Mouse (Mus musculus): ENCODE results near the gene Ahsa2. TPM values are rescaled to one million over a fixed set of nuclear protein-coding genes. Genes with fewer than 3 reads are reported as not detected.
A peak's percentile ranks its signal among the peaks of the same experiment; 100 is the strongest.
"Not testable (repeated sequence)": the region's sequence is repeated elsewhere in the genome, so short reads cannot be mapped to it uniquely, and the experiment has no call there.

Gene Ahsa2
- total RNA-seq (2017): 47.5 and 54.9 TPM in 2 replicates

DNA sequence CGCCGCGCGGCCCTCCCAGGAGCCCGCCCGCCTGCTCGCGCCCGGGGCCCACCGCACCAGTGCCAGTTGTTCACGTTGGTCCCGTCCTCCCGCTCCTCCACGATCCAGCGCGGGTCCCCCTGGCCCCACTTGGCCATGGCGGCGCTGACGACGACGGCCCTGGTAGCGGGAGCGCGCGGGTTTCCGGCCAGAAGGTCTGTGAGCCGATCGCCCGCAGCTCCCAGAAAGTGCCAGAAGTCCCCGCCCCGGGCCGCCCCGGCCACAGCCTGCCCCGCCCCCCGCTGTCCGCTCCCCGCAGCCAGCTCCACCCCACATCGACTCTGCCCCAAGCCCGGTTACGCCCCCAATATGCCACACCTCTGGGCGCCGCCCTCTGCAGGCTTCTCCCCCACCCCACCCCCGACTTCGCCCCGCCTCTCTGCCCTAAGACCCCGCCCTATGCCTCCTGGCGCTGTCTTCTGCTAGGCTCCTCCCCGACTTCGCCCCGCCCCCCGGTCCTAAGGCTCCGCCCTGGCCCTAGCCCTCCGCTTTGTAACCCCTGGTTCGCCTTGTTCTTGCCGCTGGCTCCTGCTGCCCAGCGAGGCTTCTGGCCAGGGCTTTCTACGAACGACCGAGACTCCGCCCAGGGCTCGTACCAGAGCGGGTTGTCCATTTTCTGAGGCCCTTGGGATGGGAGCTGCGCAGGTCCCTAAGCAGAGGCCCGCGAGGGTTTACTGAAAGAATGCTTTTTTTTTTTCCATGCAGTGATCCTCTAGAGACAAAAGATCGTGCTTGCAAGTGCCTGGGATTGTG is at the start of gene Ahsa2:
Ahsa2 (minus strand) TSS at position 313 of the 792 bp plus-strand sequence.
- peak; percentile 89 for ATAC-seq (replicated peaks in 1 of 2; ENCODE audit: insufficient read depth in 1 of 2, low FRiP score in 2 of 2, low TSS enrichment in 1 of 2, low read depth in 1 of 2, poor library complexity in 2 of 2, severe bottlenecking in 2 of 2)

DNA sequence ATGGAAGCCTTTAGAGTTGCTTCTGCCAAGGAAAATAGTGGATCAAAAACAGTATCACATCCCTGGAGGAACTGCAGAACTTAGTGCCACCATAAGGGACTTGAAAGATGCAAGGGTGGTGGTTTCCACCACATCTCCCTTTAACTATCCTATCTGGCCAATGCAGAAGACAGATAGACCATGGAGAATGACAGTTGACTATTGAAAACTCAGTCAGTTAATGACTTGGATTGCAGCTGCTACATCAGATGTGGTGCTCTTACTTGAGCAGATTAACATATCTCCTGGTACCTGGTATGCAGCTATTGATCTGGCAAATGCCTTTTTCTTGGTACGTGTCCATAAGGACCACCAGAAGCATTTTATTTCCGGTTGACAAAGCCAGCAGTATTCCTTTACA is 39.6 kb upstream of the Ahsa2 start:
- no peak for ATAC-seq (replicated peaks in 1 of 2; ENCODE audit: insufficient read depth in 1 of 2, low FRiP score in 2 of 2, low TSS enrichment in 1 of 2, low read depth in 1 of 2, poor library complexity in 2 of 2, severe bottlenecking in 2 of 2)

DNA sequence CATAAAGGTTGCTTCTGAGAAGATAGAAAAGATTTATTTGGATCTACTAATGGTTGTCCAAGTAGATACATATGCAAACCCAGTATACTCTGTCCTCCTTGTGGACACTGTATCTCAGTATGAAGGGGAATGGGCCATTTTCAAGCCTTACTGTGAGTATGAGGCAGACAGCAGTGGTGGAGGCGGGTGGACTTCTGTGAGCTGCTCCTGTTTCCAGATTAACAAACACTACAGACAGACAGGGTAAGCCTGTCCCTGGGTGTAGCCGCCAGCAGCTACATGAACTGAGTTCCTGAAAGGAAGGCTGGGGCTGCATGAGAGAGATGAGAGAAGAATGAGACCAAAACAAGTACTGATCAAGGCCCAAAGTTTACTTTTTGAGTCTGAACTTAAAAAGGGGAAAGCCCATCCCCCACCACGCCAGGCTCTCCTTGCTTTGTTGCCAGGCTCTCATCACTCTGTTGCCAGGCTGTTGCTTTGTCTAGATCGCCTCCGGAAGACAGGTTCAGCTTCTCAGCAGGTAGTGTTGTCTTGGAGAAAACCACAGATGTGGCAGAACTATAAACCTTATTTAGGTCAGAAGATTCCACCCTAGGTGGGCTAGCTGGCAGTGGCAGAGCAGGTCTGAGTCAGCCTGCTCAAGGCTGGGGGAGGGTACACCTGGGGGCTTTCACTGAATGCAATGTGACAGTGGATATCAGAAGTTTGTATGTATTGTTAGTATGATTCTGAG is 22.8 kb upstream of the Ahsa2 start, which contains the start of gene 1700093K21Rik:
1700093K21Rik (minus strand) TSS at position 683 of the 733 bp plus-strand sequence.
- ATAC-seq (replicated peaks in 1 of 2; ENCODE audit: insufficient read depth in 1 of 2, low FRiP score in 2 of 2, low TSS enrichment in 1 of 2, low read depth in 1 of 2, poor library complexity in 2 of 2, severe bottlenecking in 2 of 2): no peak

DNA sequence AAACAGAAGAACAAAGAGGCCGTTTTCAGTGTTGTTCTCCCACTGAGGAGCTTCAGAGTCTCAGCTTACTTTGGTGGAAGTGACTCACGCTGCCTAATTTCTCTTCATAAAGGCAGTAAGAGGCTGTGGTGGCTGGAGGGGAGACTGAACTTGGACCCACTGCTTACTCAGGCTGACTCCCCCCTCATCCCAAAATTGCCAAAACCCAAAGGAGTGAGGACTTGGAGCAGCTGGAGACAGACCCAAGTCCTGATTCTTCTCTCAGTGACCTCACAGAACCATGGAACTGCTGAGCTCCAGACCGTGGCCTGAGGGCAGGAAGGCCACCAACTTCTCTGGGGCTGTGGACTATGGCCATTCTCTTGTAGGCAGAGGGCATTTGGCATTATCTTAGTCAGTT is 21.2 kb upstream of the Ahsa2 start:
- no peak for ATAC-seq (replicated peaks in 1 of 2; ENCODE audit: insufficient read depth in 1 of 2, low FRiP score in 2 of 2, low TSS enrichment in 1 of 2, low read depth in 1 of 2, poor library complexity in 2 of 2, severe bottlenecking in 2 of 2)

DNA sequence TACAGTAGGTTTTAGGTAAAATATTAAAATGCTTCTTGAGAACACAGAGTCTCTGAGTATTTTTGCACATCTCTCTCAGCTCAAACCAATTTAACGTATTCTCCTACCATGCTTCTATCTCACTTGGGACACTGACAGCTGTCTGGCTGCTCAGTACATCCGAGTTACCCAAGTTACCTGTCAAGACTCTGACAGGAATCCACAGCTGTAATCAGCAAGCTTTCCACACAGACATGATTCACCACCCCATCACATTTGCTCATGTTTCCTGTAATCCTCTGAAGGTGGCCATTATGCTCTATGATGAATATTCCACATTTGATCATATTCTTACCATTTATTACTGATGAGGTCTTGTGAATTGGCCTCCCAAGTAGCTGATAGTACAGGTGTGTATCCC is 17.5 kb upstream of the Ahsa2 start:
- no peak for ATAC-seq (replicated peaks in 1 of 2; ENCODE audit: insufficient read depth in 1 of 2, low FRiP score in 2 of 2, low TSS enrichment in 1 of 2, low read depth in 1 of 2, poor library complexity in 2 of 2, severe bottlenecking in 2 of 2)

DNA sequence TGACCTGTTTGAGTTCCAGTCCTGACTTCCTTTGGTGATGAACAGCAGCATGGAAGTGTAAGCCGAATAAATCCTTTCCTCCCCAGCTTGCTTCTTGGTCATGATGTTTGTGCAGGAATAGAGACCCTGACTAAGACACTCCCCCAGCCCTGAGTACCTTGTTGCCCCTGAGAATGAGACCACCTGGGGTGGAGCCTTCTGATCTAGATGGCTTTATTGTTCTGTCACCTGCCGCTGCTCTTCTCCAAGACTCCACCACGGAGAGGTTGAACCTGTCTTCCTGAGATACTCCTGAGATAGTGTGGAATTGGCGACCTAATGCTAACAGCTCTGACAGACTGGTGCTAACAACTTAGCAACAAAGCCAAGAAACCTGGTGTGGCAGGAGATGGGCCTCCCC is 17.0 kb upstream of the Ahsa2 start:
- ATAC-seq (replicated peaks in 1 of 2; ENCODE audit: insufficient read depth in 1 of 2, low FRiP score in 2 of 2, low TSS enrichment in 1 of 2, low read depth in 1 of 2, poor library complexity in 2 of 2, severe bottlenecking in 2 of 2): not testable (repeated sequence)

DNA sequence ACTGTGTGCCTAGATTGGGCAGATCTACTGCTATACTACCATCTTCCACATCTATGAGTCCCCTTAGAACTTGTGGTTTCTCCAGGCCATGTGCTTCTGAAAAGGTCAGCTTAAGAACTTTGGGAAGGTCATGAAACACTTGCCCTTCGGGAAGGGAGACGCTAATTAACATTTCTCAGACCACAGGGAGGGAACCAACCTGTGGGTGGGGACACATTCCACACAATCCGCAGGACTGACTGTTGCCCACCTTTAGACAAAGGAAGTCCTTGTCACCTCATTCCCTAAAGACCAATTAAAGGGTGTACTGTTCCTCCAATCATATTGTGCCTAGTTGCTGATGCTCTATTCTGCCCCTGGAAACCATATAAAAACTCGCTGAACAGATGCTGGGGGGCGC is 7.0 kb upstream of the Ahsa2 start:
- not testable (repeated sequence) for ATAC-seq (replicated peaks in 1 of 2; ENCODE audit: insufficient read depth in 1 of 2, low FRiP score in 2 of 2, low TSS enrichment in 1 of 2, low read depth in 1 of 2, poor library complexity in 2 of 2, severe bottlenecking in 2 of 2)

DNA sequence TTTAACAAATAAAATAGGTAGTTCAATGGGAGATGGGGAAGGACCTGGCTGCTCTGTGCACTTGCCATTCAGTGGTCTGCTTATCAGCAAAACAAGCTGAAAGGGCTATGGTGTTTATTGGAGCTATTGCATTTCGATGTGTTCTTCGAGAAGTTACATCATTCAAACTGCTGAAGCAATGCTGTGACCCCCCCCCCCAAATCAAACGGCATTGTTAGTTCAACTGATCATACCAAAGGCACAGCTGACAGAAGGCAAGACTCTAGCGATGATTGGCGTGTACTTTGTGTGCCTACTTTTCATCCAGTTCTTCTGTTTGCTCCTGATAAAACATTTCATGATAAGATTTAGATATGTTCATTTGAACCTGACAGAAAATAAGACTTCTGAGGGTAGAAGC is 779 bp upstream of the Ahsa2 start:
- ATAC-seq (replicated peaks in 1 of 2; ENCODE audit: insufficient read depth in 1 of 2, low FRiP score in 2 of 2, low TSS enrichment in 1 of 2, low read depth in 1 of 2, poor library complexity in 2 of 2, severe bottlenecking in 2 of 2): 0 out of 4 replicates have a peak, but pooled peaks of 1 of the 2 experiments have one; percentile 20

DNA sequence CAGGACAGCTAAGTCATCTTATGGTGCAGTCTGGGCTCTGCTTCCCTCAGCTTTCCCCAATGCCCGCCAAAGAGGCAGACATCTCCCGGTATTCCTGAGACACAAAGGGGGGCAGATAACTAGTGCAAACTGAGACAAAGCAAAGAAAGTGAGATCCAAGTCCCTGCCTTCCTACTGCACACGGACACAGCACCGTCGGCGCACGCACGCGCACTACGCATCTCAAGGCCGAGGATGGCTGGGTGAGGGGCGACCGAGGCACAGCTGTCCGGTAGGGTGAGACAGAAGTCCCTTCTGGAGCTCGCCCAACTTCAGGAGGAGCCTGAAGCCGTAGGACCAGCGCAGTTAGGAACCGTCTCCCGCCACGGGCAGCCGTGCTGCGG is 504 bp downstream of the Ahsa2 start:
- ATAC-seq (replicated peaks in 1 of 2; ENCODE audit: insufficient read depth in 1 of 2, low FRiP score in 2 of 2, low TSS enrichment in 1 of 2, low read depth in 1 of 2, poor library complexity in 2 of 2, severe bottlenecking in 2 of 2): peak; percentile 35 to 38; a peak in 3 of 4 replicates

DNA sequence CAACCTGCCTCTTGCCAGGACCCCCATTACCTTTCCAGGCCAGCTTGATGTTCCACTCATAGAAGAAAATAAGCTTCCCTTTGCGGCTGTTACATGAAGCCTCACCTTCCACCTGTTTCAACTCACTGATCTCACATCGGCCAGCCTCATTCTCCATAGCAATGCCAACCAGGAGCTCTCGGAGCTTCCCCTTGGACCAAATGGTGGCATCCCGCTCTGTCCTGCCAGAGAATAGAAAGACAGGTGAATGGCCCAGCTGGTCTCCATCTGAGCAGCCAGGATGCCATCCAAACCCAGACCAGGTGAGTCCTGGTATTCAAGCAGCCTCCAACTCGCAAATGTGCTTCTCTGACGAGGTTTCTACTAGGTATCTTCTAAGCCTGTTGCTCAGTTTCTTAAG is 1.2 kb downstream of the Ahsa2 start:
- ATAC-seq (replicated peaks in 1 of 2; ENCODE audit: insufficient read depth in 1 of 2, low FRiP score in 2 of 2, low TSS enrichment in 1 of 2, low read depth in 1 of 2, poor library complexity in 2 of 2, severe bottlenecking in 2 of 2): no peak

DNA sequence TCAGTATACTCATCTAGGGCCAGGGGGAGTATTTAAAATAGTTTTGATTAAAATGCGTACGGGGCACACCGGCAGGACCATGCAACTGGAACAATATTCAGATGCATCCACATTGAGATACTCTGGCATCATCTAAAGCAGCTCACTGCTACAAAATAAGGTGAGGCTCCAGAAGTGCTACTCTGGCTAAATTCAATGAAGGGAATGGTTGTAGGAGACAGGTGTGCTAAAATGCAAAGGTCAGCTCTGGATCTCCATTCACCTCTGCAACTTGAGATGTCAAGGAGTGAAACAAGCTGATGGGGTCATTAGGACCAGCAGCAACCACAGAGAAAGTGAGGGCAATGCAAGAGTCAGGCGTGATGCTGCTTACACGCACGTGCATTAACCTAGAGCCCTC is 2.6 kb downstream of the Ahsa2 start:
- no peak for ATAC-seq (replicated peaks in 1 of 2; ENCODE audit: insufficient read depth in 1 of 2, low FRiP score in 2 of 2, low TSS enrichment in 1 of 2, low read depth in 1 of 2, poor library complexity in 2 of 2, severe bottlenecking in 2 of 2)

DNA sequence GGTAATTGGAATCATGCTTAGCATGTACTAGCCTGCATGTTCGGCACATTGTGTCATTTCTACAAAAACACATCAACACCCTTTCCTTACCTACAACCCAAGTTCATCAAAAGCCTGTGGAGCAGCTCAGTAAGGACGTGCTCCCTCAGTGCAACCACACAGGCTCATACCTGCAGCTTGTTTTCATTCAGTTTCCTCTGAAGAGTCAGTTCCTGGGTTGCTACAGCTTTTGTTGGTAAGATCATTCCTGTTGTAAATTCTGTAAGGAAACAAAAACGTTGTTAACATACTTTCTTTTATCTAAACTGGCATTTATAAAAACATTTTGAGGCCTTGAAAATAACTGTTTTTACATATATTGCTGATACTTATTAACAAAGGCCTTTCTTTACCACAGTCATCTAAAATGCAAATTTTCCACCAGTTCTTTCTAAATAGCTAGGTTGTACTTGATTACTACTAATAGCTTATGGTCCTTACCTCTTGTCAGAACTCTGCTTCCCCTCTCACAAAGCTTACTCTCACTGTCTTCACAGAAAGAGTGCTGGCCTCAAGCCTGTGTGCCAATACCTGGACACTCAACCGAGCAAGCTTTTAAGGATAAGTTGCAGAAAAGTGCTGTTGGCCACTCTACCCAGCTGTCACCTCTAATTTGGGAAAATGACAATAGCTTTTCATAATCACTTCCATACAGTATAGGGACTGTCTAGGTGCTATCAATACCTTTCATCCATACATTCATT is 5.6 kb downstream of the Ahsa2 start:
- no peak for ATAC-seq (replicated peaks in 1 of 2; ENCODE audit: insufficient read depth in 1 of 2, low FRiP score in 2 of 2, low TSS enrichment in 1 of 2, low read depth in 1 of 2, poor library complexity in 2 of 2, severe bottlenecking in 2 of 2)

DNA sequence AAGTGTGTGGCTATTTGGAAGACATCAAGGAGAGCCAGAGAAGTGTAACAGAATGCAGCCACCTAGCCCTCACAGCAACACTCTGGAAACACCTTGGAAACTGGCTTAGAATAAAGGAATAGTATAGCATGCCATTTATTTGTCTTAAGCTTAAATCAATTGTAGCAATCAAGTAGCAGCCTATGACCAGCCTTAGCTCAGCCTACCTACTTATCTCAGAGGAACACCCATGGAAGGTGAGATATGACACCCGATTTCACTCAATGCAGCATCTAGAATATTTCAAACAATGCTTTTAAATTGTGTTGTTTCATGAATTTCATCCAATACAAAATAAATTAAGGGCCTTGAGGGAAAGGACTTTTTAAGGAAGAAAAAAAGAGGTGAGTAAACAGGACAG is 7.9 kb downstream of the Ahsa2 start:
- ATAC-seq (replicated peaks in 1 of 2; ENCODE audit: insufficient read depth in 1 of 2, low FRiP score in 2 of 2, low TSS enrichment in 1 of 2, low read depth in 1 of 2, poor library complexity in 2 of 2, severe bottlenecking in 2 of 2): no peak

DNA sequence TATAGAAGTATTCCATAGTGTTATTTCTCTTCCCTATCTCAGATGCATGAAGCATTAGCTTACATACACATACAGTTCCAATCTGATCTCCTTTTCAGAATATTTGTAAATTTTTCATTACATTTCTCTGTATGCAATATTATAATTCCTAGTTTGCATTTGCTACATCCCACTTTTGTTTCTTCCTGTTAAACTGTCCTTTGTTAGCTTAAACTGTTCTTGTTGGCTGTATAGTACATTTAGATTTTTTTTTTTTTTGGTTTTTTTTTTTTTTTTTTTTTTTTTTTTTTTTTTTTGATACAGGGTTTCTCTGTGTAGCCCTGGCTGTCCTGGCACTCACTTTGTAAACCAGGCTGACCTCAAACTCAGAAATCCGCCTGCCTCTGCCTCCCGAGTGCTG is 32.0 kb downstream of the Ahsa2 start:
- ATAC-seq (replicated peaks in 1 of 2; ENCODE audit: insufficient read depth in 1 of 2, low FRiP score in 2 of 2, low TSS enrichment in 1 of 2, low read depth in 1 of 2, poor library complexity in 2 of 2, severe bottlenecking in 2 of 2): not testable (repeated sequence)

Other genes starting within 250 kb of the Ahsa2 start
- 203 and 264 TPM in 2 replicates for gene Xpo1, start 242.0 kb downstream of the Ahsa2 start, total RNA-seq (2017)
- gene Usp34, start 191.1 kb downstream of the Ahsa2 start, total RNA-seq (2017): 57.2 and 77.0 TPM in 2 replicates
- 2.5 TPM in 1 of 2 replicates, not detected in the other for gene 1700093K21Rik, start 23.1 kb upstream of the Ahsa2 start, total RNA-seq (2017)
- 50.1 and 50.2 TPM in 2 replicates for gene 0610010F05Rik, start 135.6 kb upstream of the Ahsa2 start, total RNA-seq (2017)
- 46.1 and 56.0 TPM in 2 replicates for gene Pus10, start 167.6 kb upstream of the Ahsa2 start, total RNA-seq (2017)
- gene Pex13, start 167.9 kb upstream of the Ahsa2 start, total RNA-seq (2017): 18.6 and 25.7 TPM in 2 replicates

Measured in hematopoietic stem cell, adult 5-6 weeks (primary cell).